Mouse (Mus musculus) right cerebral cortex, postnatal 36 days (tissue): Measurements from ENCODE around the gene Btbd10.
A peak's percentile ranks its signal among the peaks of the same experiment; 100 is the strongest.

Experiments
- DNase-seq, 2 experiments: peaks; one replicate each; pipeline ENCODE4 v3.0.0; 2022; ENCODE audit warnings: low spot score in 2 of 2, mixed read lengths in 1 of 2

Btbd10 gene

GRCm38 (mm10) chr7:113295077-113295890 is 73.9 kb downstream of the Btbd10 start:
- no peak for DNase-seq

- no peak for DNase-seq
These were observed 74.6 kb downstream of the Btbd10 start for GRCm38 (mm10) chr7:113294598-113294997.

- DNase-seq, result no peak
These were observed 77.0 kb downstream of the Btbd10 start for GRCm38 (mm10) chr7:113292193-113292592.

DNA sequence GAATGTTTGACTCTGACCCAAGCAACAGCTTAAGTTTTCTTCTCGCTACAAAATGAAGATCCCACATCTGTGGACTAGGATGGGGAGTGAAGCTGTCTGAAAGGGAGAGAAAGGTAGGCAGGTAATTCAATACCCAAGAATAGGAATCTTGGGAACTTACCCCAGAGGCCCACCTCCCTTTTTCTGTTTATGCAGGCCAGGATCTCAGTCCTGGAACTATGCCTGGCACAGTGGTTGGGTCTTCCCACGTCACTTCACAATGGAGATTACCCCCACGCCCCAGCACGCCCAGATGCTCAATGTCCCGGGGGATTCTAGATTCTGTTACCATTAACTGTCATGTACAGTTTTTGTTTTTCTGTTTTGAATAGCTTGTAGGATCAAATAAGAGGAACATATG is 77.5 kb downstream of the Btbd10 start:
- DNase-seq, result no peak

- no peak for DNase-seq
These were observed 80.0 kb downstream of the Btbd10 start for GRCm38 (mm10) chr7:113289211-113289610.

DNA sequence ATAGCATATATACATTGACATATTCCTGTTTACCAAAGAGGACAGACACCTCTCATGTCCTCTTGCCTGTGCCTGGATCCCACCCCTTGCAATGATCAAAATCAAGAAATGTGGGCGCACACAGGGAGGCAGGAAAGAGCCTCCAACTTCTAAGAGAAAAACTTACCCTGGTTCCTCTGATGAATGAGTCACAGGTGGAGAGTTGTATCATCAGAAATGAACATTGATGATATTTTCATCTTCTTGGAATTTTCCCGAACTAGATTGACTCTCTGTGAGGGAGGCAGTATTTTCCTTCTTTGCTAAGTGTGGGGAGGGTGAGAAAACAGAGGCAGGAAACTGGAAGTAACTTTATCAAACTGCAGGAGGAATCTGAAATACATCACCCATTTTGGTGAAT is 83.8 kb downstream of the Btbd10 start:
- no peak for DNase-seq

DNA sequence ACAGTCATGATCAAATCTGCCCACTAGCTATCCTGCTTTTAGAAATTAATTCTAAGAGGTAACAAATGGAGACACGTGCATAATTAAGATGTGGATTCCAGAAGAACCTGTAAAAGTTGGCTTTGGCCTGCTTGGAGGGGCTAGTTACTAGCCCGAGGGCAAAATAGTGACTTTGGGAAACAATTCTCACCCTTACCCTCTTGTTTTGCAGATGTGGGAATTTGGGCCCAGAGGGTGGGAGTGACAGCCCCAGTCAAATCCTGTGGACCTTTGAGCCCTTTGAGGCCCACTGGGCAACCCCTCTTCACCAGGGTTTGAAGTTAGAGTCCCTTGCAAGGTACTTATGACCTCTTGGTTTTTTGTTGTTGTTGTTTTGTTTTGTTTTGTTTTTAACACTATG is 89.9 kb downstream of the Btbd10 start:
- no peak for DNase-seq

GRCm38 (mm10) chr7:113278493-113278892 is 90.7 kb downstream of the Btbd10 start:
- no peak for DNase-seq

DNA sequence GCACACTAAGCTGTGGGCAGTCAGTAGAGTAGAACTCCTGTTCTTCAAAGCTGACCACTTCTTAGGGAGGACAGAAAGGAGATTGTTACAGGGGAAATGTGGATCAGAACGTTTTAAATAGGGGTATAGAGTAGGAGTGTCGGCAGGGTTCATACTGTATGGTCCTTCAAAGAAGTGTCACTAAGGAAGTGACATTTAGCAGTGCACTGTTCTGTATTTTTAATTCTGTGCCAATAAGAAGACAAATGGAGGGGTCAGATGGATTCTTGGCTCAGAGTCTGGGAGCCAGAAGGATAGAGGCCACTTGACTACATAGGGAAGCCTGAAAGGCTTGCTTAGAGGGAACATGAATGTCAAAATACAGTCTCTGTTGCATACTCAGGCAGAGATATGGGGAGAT is 91.9 kb downstream of the Btbd10 start:
- DNase-seq, result no peak

DNA sequence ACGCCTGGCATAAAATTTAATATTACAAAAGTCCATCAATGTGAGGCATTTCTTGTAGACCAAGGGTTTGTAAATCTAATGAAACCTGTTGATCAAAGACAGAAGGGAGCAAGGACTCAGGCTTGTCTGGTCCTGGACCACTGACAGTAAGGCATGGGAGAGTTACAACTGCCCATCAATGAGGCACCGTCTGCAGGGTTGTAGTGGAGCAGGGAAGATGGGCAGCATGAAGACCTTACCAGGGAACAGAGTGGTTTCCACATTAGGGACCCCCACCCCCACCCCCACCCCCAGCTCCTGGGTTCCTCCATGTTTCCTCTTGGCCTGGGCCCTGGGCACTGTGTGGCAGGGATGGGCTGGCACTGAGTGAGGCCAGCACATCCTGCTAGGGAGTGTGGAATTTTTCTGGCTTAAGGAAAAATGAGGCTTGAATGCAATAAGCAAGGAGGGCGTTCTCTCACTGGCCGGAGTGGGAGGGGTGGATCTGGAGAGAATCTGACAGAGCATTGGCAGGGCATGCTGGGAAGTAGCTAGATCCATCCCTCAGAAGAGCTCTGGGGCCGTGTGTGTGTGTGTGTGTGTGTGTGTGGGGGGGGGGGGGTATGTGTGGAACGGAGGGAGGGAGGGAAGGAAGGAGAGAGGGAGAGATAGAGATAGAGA is 96.7 kb downstream of the Btbd10 start:
- DNase-seq, result no peak

- no peak for DNase-seq
These were observed 98.2 kb downstream of the Btbd10 start for GRCm38 (mm10) chr7:113270991-113271390.

- DNase-seq, result no peak
These were observed 98.6 kb downstream of the Btbd10 start for GRCm38 (mm10) chr7:113270551-113270950.

DNA sequence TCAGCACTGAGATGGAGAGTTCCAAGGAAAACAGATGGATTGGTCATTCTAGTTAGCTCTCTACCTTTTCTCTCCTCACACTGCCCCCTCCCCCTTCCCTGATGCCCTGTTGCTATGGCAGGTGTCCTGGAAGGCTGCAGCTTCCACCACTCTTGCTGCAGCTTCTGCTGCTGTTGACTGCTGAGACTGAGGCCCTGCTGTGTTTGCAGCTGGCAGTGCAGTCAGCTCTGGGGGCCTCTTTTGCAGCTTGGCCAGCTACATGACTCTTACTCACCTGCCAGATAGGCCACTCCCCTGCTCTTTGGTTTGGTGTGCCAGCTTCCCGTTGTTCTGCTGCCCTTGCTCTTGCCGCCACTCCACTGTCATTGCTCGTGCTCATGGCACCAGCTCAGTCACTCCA is 99.3 kb downstream of the Btbd10 start:
- no peak for DNase-seq

DNA sequence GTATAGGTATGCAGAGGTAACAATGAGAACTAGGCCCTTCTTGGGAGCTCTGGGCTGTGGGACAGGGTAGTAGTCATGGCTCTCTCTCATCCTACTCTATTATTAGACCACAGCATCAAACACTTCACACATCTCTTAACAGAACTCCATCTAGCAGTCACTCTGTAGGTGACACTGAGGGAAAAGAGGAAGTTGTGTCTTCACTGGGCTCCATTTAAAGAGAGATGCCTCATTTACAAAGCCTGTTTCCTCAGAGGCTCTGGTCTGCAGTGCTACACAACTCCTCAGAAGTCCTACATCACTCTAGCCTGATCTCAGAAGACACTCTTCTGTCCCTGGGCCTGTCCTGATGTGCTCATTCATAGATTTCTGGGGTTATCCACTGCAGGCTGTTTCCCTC is 100.1 kb downstream of the Btbd10 start:
- DNase-seq, result no peak

DNA sequence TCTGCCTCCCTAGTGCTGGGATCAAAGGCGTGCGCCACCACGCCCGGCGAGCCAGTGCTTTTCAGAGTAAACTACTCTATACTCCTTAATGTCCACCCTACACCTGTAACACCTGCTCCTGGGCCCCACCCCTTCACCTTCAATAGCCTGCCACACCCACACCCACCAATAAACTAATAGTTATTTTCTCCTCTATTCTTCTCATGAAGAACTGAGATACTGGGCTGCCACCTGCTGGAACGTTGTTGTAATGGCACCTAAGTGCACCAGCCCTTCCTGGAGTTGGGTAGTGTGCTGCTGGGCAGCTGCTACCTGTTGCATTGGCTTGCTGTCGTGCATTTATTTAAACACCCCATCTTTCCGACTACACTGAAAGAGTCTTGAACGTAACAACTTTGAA is 100.9 kb downstream of the Btbd10 start:
- peak in 1 of 2 experiments; percentile 49 for DNase-seq
